Mouse (Mus musculus) kidney, adult 2 months (tissue): ENCODE results near the gene Nudt15. TPM values are rescaled to one million over a fixed set of nuclear protein-coding genes. Genes with fewer than 3 reads are reported as not detected.

Experiments
- DNase-seq: peaks from one replicate; pipeline ENCODE4 v3.0.0; 2021
- H3K27ac ChIP-seq: fragments of 200-500 bp; 2 replicates; pipeline ENCODE4 v1.5.1; 2012; ENCODE audit warnings: low read depth, low read length, control low read depth, inconsistent platforms; ENCODE audit not compliant: insufficient read depth
- H3K27me3 ChIP-seq: fragments of 200-500 bp; replicated peaks from 2 replicates; pipeline ENCODE4 v1.6.1; 2012; ENCODE audit warnings: mild to moderate bottlenecking, moderate library complexity, low read length, inconsistent platforms; ENCODE audit not compliant: control insufficient read depth, insufficient read depth
- H3K36me3 ChIP-seq: fragments of 200-500 bp; 2 replicates; pipeline ENCODE4 v1.6.1; 2012; ENCODE audit warnings: mild to moderate bottlenecking, moderate library complexity, low read length, inconsistent platforms; ENCODE audit not compliant: control insufficient read depth, insufficient read depth
- H3K4me1 ChIP-seq: fragments of 200-500 bp; 2 replicates; pipeline ENCODE4 v1.6.1; 2011; ENCODE audit warnings: low read length; ENCODE audit not compliant: control insufficient read depth, insufficient read depth
- H3K4me3 ChIP-seq: fragments of 200-500 bp; 2 replicates; pipeline ENCODE4 v1.5.1; 2011; ENCODE audit warnings: mild to moderate bottlenecking, low read depth, low read length, control low read depth; ENCODE audit not compliant: insufficient read depth
- CTCF ChIP-seq: fragments of 200-500 bp; conservative IDR thresholded peaks from 2 replicates; pipeline ENCODE4 v1.5.1; 2011; ENCODE audit warnings: low read depth, mild to moderate bottlenecking, control low read depth, low read length, moderate library complexity, mixed read lengths; ENCODE audit not compliant: insufficient read depth, insufficient read length
- POLR2A ChIP-seq: fragments of 200-500 bp; IDR thresholded peaks from one replicate; pipeline ENCODE4 v1.6.1; 2011; ENCODE audit warnings: low read depth, low read length, control low read depth
- WGBS: fragments of 180-500 bp; shearing (Covaris S2); methylation state at CpG from one replicate; pipeline ENCODE4 v1.1.7; 2018; 5-methylcytosine and 5-hydroxymethylcytosine counted together
- polyA plus RNA-seq: library from polyadenylated mRNA; depleted of rRNA; stranded (reverse); fragments of >200 nt; gene quantifications from 2 replicates; pipeline ENCODE4 v1.2.3, GENCODE M21; 2012

The Nudt15 gene
- polyA plus RNA-seq, 1 experiment, result 1.7 TPM

DNA sequence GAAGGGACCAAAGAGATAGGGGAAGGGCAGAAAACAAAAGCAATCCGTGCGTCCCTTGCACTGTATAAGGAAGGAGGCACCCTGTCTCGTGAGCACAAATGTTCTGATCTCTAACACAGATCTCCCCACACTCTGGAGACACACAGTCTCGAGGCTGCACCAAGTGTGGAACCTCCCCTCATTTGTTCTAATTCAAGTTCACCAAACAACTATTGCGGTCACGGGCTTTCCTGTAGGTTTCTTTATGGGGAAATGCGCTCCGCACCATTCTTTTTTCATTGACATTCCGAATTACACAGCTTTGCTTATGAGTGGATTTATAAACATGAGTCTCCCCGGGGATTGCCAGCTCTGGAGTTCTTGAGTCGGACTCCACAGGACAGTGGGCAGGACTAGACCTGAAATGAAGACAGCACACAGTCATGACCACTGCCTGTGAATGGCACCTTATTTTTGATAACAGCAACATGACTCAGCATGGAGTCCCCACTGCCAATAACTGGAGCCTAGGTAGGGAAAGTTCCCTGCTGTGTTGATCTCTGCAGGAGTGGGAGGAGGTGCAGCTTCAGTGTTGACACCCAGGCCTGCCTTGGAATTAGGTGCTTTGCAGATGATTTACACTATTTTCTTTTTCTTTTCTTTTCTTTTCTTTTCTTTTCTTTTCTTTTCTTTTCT, 40.2 kb downstream of the Nudt15 start:
- TF ChIP-seq CTCF (no peak), POLR2A (no peak)
- 73% methylated on average over 11 of the region's 11 CpGs for WGBS
- H3K4me1 ChIP-seq, result peaks cover 6% of the 10 kb centered on the region; the same call in 1 of the 2 replicates
- peak; percentile 47 for DNase-seq
- H3K27me3 ChIP-seq, result no peaks in the 10 kb centered on the region
- H3K27ac ChIP-seq, result no peak overlapping the region
- H3K36me3 ChIP-seq, result no peaks in the 10 kb centered on the region
- no peak overlapping the region for H3K4me3 ChIP-seq

- TF ChIP-seq POLR2A (no peak), CTCF (no peak)
- Histone ChIP-seq H3K36me3 (no peaks in the 10 kb centered on the region), H3K27me3 (no peaks in the 10 kb centered on the region), H3K27ac (no peak overlapping the region), H3K4me1 (peaks cover 6% of the 10 kb centered on the region; the same call in 1 of the 2 replicates), H3K4me3 (no peak overlapping the region)
- 89% methylated on average over 15 of the region's 15 CpGs for WGBS
- no peak for DNase-seq
Observed at GRCm38 (mm10) chr14:73507200-73507599, 40.8 kb downstream of the Nudt15 start.

DNA sequence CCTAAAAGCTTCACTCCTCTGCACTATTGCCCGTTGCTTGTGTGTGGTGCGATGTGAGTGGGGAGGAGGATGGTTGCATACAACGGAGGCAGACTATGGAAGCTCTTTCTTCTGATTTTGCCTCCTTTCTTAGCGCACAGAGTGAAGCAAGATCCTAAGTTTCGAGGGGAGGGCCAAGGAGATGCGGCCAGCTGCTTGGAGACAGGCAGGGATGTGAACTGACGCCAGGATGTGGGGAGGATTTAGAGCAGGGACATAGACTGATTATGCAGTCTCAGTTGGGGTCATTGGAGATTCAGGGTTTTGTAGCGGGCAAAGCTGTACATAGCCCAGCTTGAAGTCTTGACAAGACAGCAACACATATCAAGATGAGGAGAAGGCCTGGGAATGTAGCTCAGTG, 41.8 kb downstream of the Nudt15 start:
- DNase-seq, result no peak
- Histone ChIP-seq H3K4me3 (no peak overlapping the region), H3K27me3 (no peaks in the 10 kb centered on the region), H3K36me3 (no peaks in the 10 kb centered on the region), H3K27ac (no peak overlapping the region), H3K4me1 (peaks cover 6% of the 10 kb centered on the region; the same call in 1 of the 2 replicates)
- WGBS, result 72% methylated on average over 8 of the region's 8 CpGs
- TF ChIP-seq POLR2A (no peak), CTCF (no peak)

GRCm38 (mm10) chr14:73503237-73503933, 44.7 kb downstream of the Nudt15 start:
- Histone ChIP-seq H3K36me3 (no peaks in the 10 kb centered on the region), H3K4me1 (no peaks in the 10 kb centered on the region), H3K27ac (no peak overlapping the region), H3K4me3 (no peak overlapping the region), H3K27me3 (no peaks in the 10 kb centered on the region)
- 47% methylated on average over 13 of the region's 13 CpGs for WGBS
- TF ChIP-seq CTCF (no peak), POLR2A (no peak)
- peak; percentile 9 for DNase-seq

GRCm38 (mm10) chr14:73502591-73503184, 45.4 kb downstream of the Nudt15 start:
- H3K27me3 ChIP-seq, result no peaks in the 10 kb centered on the region
- no peaks in the 10 kb centered on the region for H3K4me1 ChIP-seq
- no peak for TF ChIP-seq POLR2A
- TF ChIP-seq CTCF, result no peak
- no peak overlapping the region for H3K27ac ChIP-seq
- H3K4me3 ChIP-seq, result no peak overlapping the region
- H3K36me3 ChIP-seq, result no peaks in the 10 kb centered on the region
- no peak for DNase-seq
- 35% methylated on average over 7 of the region's 7 CpGs for WGBS

DNA sequence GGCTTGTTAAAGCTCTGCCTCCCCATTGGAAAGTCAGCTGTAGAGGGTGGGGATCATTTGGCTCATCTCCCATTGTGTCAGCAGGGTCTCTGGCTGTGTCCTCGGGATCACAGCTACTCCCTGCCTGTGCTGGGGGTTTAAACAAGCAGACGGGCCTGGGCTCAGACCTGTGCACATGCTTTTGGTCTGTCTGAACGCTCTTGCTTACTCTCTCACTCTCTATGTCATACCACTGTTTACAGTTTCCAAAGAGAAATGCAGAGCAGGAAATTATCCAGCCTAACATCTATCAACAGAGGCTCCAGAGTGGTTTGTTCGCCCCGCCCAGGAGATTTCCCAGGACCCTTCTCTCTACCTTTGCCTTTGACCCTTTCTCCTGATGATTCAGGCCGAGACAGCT, 46.3 kb downstream of the Nudt15 start:
- DNase-seq, result no peak
- Histone ChIP-seq H3K36me3 (no peaks in the 10 kb centered on the region), H3K4me1 (no peaks in the 10 kb centered on the region), H3K4me3 (no peak overlapping the region), H3K27ac (no peak overlapping the region), H3K27me3 (no peaks in the 10 kb centered on the region)
- 76% methylated on average over 6 of the region's 6 CpGs for WGBS
- TF ChIP-seq POLR2A, result no peak

DNA sequence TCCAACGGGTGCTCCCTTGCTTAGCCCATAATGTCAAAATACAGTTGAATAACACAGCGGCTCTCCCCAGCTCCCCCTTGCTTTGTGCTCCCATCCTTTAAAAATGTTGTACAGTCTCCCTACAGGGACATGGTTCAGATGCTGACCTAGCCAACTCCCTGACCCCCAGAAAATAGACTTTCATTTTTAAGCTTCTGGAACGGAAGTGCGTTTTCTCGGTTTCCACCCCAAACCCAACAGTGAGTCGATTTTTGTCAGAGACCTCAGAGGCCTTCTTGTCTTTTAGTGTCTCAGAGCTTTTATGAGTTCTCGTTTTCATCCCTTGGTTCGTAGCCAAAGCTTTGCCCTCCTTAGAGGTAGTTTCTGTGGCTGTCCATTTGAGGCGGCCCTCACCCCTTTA, 46.8 kb downstream of the Nudt15 start:
- WGBS, result 86% methylated on average over 9 of the region's 9 CpGs
- TF ChIP-seq CTCF, result no peak
- TF ChIP-seq POLR2A, result no peak
- DNase-seq, result no peak

More for the DNA sequence above, 46.8 kb downstream of the Nudt15 start:
- no peaks in the 10 kb centered on the region for H3K36me3 ChIP-seq
- no peaks in the 10 kb centered on the region for H3K27me3 ChIP-seq
- no peak overlapping the region for H3K4me3 ChIP-seq
- no peaks in the 10 kb centered on the region for H3K4me1 ChIP-seq
- H3K27ac ChIP-seq, result no peak overlapping the region
